Mouse (Mus musculus): Measurements from ENCODE around the gene Ppp4r1.
A peak's percentile ranks its signal among the peaks of the same experiment; 100 is the strongest.

Ppp4r1 gene

GRCm38 (mm10) chr17:65782551-65783141 lies at the start of gene Ppp4r1:
Gene Ppp4r1, plus strand, starts transcription at chr17:65782573.
- DNase-seq (ENCODE audit: low spot score) = peak; percentile 86

- no peak for DNase-seq (ENCODE audit: low spot score)
Observed at GRCm38 (mm10) chr17:65732666-65733065, 49.7 kb upstream of the Ppp4r1 start.

- DNase-seq (ENCODE audit: low spot score) = no peak
Observed at GRCm38 (mm10) chr17:65735088-65735487, 47.3 kb upstream of the Ppp4r1 start.

- DNase-seq (ENCODE audit: low spot score) = no peak
Observed at GRCm38 (mm10) chr17:65737175-65737574, 45.2 kb upstream of the Ppp4r1 start.

- no peak for DNase-seq (ENCODE audit: low spot score)
Observed at GRCm38 (mm10) chr17:65737622-65738021, 44.8 kb upstream of the Ppp4r1 start.

- no peak for DNase-seq (ENCODE audit: low spot score)
Observed at GRCm38 (mm10) chr17:65739874-65740725, 42.3 kb upstream of the Ppp4r1 start.

GRCm38 (mm10) chr17:65741565-65741964 lies 40.8 kb upstream of the Ppp4r1 start:
- DNase-seq (ENCODE audit: low spot score) = no peak

- DNase-seq (ENCODE audit: low spot score) = no peak
Observed at GRCm38 (mm10) chr17:65742245-65742905, 40.0 kb upstream of the Ppp4r1 start.

GRCm38 (mm10) chr17:65742969-65743368 lies 39.4 kb upstream of the Ppp4r1 start:
- DNase-seq (ENCODE audit: low spot score) = no peak

- no peak for DNase-seq (ENCODE audit: low spot score)
Observed at GRCm38 (mm10) chr17:65743664-65744330, 38.6 kb upstream of the Ppp4r1 start.

- no peak for DNase-seq (ENCODE audit: low spot score)
Observed at GRCm38 (mm10) chr17:65746314-65746713, 36.1 kb upstream of the Ppp4r1 start.

- DNase-seq (ENCODE audit: low spot score) = no peak
Observed at GRCm38 (mm10) chr17:65748997-65749396, 33.4 kb upstream of the Ppp4r1 start.

GRCm38 (mm10) chr17:65749803-65750202 lies 32.6 kb upstream of the Ppp4r1 start:
- DNase-seq (ENCODE audit: low spot score) = no peak

GRCm38 (mm10) chr17:65750301-65750700 lies 32.1 kb upstream of the Ppp4r1 start:
- no peak for DNase-seq (ENCODE audit: low spot score)

- no peak for DNase-seq (ENCODE audit: low spot score)
Observed at GRCm38 (mm10) chr17:65753130-65753529, 29.2 kb upstream of the Ppp4r1 start.

- DNase-seq (ENCODE audit: low spot score) = no peak
Observed at GRCm38 (mm10) chr17:65755857-65756256, 26.5 kb upstream of the Ppp4r1 start.

- no peak for DNase-seq (ENCODE audit: low spot score)
Observed at GRCm38 (mm10) chr17:65757150-65757549, 25.2 kb upstream of the Ppp4r1 start.

- DNase-seq (ENCODE audit: low spot score) = no peak
Observed at GRCm38 (mm10) chr17:65763221-65763620, 19.2 kb upstream of the Ppp4r1 start.

- no peak for DNase-seq (ENCODE audit: low spot score)
Observed at GRCm38 (mm10) chr17:65768486-65768885, 13.9 kb upstream of the Ppp4r1 start.

- DNase-seq (ENCODE audit: low spot score) = peak; percentile 31
Observed at GRCm38 (mm10) chr17:65770982-65771915, 11.1 kb upstream of the Ppp4r1 start.
